Mouse (Mus musculus) forebrain, embryonic 15.5 days (tissue): ENCODE results near the gene Aco2. TPM values are rescaled to one million over a fixed set of nuclear protein-coding genes. Genes with fewer than 3 reads are reported as not detected.

Source experiments
- ATAC-seq: fragments of 200-750 bp; cut with Nextera tagmentation; replicated peaks from 2 replicates; pipeline ENCODE4 v1.8.0; 2017; ENCODE audit warnings: mild to moderate bottlenecking, moderate TSS enrichment, moderate library complexity
- H3K27ac ChIP-seq: fragments of 300-500 bp; sonication (generic); replicated peaks from 2 replicates; pipeline ENCODE4 v1.5.1; 2015; ENCODE audit warnings: mild to moderate bottlenecking, inconsistent platforms
- H3K27me3 ChIP-seq: fragments of 300-500 bp; sonication (generic); 2 replicates; pipeline ENCODE4 v1.6.1; 2015; ENCODE audit warnings: inconsistent platforms
- H3K36me3 ChIP-seq: fragments of 300-500 bp; sonication (generic); 2 replicates; pipeline ENCODE4 v1.6.1; 2015; ENCODE audit warnings: mild to moderate bottlenecking, inconsistent platforms
- H3K4me1 ChIP-seq: fragments of 300-500 bp; sonication (generic); 2 replicates; pipeline ENCODE4 v1.6.1; 2015; ENCODE audit warnings: inconsistent platforms
- H3K4me2 ChIP-seq: fragments of 300-500 bp; sonication (generic); replicated peaks from 2 replicates; pipeline ENCODE4 v1.6.1; 2015; ENCODE audit warnings: mild to moderate bottlenecking, inconsistent platforms
- H3K4me3 ChIP-seq: fragments of 300-500 bp; sonication (generic); 2 replicates; pipeline ENCODE4 v1.5.1; 2015; ENCODE audit warnings: mild to moderate bottlenecking, inconsistent platforms
- H3K9ac ChIP-seq: fragments of 300-500 bp; sonication (generic); replicated peaks from 2 replicates; pipeline ENCODE4 v1.6.1; 2015; ENCODE audit warnings: mild to moderate bottlenecking, inconsistent platforms
- H3K9me3 ChIP-seq: fragments of 300-500 bp; sonication (generic); 2 replicates; pipeline ENCODE4 v1.6.1; 2016; ENCODE audit warnings: inconsistent platforms
- WGBS: fragments of 180-500 bp; shearing (Covaris S2); methylation state at CpG from one replicate; pipeline ENCODE4 v1.1.7; 2015; ENCODE audit warnings: mixed read lengths; 5-methylcytosine and 5-hydroxymethylcytosine counted together
- polyA plus RNA-seq: library from polyadenylated mRNA; unstranded; fragments of >200 nt; fragmentation: Nextera tagmentation; extraction: Ambion mirVana; gene quantifications from 2 replicates; pipeline ENCODE4 v1.2.1, GENCODE M21; 2015

The Aco2 gene
- polyA plus RNA-seq, 1 experiment from 2014 or later, result 243 TPM

DNA sequence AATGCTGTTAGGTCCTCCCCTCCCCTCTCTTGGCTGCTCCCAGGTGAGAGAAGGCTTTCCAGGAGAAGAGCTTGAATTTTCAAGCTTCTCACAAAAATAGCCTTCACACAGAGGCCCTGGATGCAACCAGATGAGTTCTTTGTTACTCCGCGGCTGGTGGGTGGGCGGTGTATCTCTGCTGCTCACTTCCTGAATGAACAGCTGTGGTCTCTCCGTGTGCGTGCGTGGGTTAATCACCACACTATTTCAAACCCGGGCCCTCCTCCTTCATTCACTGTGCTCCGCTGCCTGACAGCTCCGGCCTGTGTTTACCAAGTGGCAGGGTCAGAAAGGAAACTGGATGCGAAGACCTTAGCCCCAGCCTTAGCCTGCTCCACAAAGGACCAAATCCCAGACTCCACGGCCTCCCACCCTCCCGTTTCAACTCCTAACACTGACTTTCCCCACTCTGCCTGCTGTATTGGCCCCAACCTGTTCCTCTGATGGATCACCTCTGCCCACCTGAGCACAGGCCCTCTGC, 60.9 kb downstream of the Aco2 start:
- Histone ChIP-seq H3K27me3 (no peaks in the 10 kb centered on the region), H3K27ac (peak overlapping the region; percentile 64), H3K36me3 (no peaks in the 10 kb centered on the region), H3K9ac (no peak overlapping the region), H3K4me3 (no peak overlapping the region), H3K9me3 (no peaks in the 10 kb centered on the region), H3K4me2 (no peak overlapping the region), H3K4me1 (peaks cover 24% of the 10 kb centered on the region)
- no peak for ATAC-seq
- WGBS, result 29% methylated on average over 12 of the region's 12 CpGs

DNA sequence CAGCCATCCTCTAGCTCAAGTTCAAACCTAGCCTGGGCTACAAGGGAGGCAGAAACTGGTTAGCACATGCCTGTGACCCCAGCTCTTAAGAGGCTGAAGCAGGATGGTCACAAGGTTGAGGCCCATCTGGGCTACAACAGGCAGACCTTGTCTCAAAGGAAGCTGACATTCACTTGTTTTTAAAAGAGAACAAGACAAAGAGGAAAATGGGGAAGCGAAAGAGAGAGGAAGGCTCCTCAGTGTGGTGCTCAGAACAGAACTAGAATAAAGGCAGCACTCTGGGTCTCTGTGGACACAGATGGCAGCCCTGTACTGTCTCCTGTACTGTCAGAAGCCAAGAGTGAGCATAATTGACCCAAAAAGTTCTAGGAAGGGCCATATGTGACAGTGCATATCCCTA, 61.9 kb downstream of the Aco2 start:
- Histone ChIP-seq H3K36me3 (no peaks in the 10 kb centered on the region), H3K4me2 (no peak overlapping the region), H3K4me1 (peaks cover 30% of the 10 kb centered on the region), H3K9ac (no peak overlapping the region), H3K4me3 (no peak overlapping the region), H3K9me3 (no peaks in the 10 kb centered on the region), H3K27me3 (no peaks in the 10 kb centered on the region), H3K27ac (no peak overlapping the region)
- ATAC-seq, result no peak
- WGBS, result 81% methylated on average over 1 of the region's 1 CpGs

DNA sequence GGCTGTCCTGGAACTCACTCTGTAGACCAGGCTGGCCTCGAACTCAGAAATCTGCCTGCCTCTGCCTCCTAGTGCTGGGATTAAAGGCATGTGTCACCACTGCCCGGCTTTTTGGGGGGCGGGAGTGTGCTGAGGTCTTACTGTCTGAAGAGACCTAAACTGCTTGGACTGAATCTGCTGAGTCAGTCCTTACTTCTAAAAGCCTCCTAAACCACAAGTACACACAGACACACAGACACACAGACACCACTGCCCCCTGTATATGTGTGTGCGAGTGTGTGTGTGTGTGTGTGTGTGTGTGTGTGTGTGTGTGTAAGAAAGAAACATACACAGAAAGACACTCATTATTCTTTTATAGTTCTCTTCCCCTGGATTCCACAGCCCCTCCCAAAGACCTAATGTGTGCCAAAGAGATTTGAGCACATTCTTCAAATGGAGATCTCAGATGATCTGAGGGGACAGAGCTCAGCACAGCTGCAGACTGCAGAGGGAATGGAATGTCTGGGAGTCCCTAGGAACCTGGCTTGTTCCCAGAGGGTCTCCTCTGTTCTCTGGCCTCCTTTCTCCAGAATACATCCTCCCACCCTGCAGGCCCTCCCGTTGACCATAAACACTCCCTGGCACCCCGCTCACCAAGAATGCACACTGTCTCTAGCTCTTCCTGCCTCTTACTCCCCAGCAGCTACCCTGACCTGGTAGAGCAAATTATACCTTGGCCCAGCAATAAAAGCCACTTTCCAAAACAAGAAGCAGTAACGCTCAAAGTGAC, 63.9 kb downstream of the Aco2 start:
- H3K36me3 ChIP-seq, result no peaks in the 10 kb centered on the region; the same call in 1 of the 2 replicates
- H3K27me3 ChIP-seq, result no peaks in the 10 kb centered on the region
- H3K4me3 ChIP-seq, result peak overlapping the region; percentile 57
- WGBS, result 61% methylated on average over 7 of the region's 7 CpGs
- H3K27ac ChIP-seq, result peak overlapping the region; percentile 85
- H3K4me1 ChIP-seq, result peaks cover 37% of the 10 kb centered on the region
- no peaks in the 10 kb centered on the region for H3K9me3 ChIP-seq
- H3K9ac ChIP-seq, result peak overlapping the region; percentile 68
- peak; percentile 3; the same call in 1 of the 2 replicates for ATAC-seq
- H3K4me2 ChIP-seq, result peak overlapping the region; percentile 79

DNA sequence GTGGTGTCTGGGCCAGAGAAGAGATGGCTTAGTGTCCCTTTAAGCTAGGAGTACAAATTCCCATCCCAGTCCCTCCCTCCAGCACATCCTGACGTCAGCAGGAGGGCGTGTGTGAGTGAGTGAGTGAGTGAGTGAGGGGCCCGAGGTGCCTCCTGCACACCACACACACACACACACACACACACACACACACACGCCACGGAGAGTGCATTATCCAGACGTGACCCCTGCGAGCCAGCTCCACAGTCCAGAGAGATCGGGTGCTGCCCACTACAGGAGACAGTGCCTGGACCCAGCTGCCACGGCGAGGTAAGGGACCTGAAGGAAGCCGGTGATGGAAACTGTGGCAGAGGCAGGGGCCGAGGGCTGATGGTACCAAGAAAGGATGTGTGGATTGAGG, 64.6 kb downstream of the Aco2 start, which contains the start of gene Csdc2:
Gene Csdc2 (plus strand): TSS at position 81 of the 400 bp plus-strand sequence.
- peak within 1 kb of the TSS; percentile 57 for H3K4me3 ChIP-seq
- H3K27me3 ChIP-seq, result no peaks in the 10 kb centered on the region
- peak within 1 kb of the TSS; percentile 68 for H3K9ac ChIP-seq
- WGBS, result 1% methylated on average over 12 of the region's 12 CpGs
- peak within 1 kb of the TSS; percentile 85 for H3K27ac ChIP-seq
- H3K4me2 ChIP-seq, result peak within 1 kb of the TSS; percentile 79
- H3K9me3 ChIP-seq, result no peaks in the 10 kb centered on the region
- peaks cover 37% of the 10 kb centered on the region for H3K4me1 ChIP-seq
- H3K36me3 ChIP-seq, result no peaks in the 10 kb centered on the region; the same call in 1 of the 2 replicates
- ATAC-seq, result peak; percentile 75

DNA sequence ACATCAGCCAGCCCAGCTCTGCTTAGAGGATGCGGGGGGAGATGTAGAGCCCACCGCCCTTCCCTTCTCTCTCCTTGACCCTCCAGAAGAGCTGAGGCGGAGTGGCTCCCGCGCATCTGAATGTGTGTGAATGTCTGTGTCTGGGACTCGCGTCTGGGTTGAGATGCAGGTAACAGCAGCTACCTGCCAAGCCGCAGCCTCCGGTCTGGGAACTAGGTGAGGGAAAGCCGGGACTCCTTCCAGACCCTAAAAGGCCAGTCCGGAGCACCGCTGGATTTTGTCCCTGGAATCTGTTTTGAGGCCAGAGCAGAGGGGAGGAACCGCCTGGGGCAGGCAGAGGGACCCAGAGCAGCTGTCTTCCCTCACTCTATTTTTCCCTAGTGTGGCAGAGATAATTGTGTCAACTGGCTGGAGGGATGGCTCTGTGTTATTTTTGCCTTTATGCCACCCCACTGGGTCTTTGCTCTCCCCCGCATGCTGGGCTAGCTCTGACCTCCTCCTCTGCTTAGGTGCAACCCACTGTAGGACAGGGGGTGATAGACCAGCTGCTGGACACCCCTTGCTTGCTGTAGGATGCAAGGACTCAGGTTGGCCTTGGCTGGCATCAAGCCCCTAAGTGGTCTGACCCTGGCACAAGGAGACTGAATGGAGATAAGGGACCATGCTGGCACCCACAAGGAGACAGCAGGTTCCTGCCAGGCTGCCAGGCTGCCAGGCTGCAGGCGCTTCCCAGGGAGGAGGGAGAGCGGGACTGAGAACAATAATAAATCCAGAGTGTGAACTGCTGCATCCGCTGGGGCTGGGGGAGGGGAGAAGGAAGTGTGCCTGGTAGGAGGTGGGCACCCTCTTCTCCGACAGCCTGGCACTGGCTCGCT, 65.2 kb downstream of the Aco2 start:
- H3K9me3 ChIP-seq, result no peaks in the 10 kb centered on the region
- H3K27ac ChIP-seq, result peak overlapping the region; percentile 85
- ATAC-seq, result peak; percentile 50
- H3K9ac ChIP-seq, result peak overlapping the region; percentile 68
- no peaks in the 10 kb centered on the region; the same call in 1 of the 2 replicates for H3K36me3 ChIP-seq
- no peaks in the 10 kb centered on the region for H3K27me3 ChIP-seq
- peak overlapping the region; percentile 57 for H3K4me3 ChIP-seq
- WGBS, result 9% methylated on average over 19 of the region's 19 CpGs
- H3K4me2 ChIP-seq, result peak overlapping the region; percentile 79
- H3K4me1 ChIP-seq, result peaks cover 37% of the 10 kb centered on the region

DNA sequence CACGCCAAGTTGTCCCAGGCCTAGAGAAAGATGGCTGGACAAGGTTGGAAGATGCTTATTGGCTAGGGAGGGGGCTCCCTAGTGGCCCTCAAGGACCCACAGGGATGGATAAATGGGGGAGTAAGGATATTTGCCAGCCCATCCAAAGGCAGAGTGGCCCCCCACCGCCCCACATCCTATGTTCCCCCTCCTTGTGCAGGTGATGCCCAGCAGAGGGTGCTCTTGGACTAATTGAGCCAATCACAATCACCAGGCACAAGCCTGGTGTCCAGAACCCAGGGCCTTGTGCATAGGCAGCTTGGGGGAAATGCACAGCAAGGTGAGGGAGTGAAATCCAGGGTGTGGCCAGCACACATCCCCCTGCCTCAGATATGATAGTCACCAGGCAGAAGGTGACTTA, 66.1 kb downstream of the Aco2 start:
- 0 out of 2 replicates have a peak, but pooled peaks have one; percentile 33 for ATAC-seq
- 22% methylated on average over 2 of the region's 2 CpGs for WGBS

DNA sequence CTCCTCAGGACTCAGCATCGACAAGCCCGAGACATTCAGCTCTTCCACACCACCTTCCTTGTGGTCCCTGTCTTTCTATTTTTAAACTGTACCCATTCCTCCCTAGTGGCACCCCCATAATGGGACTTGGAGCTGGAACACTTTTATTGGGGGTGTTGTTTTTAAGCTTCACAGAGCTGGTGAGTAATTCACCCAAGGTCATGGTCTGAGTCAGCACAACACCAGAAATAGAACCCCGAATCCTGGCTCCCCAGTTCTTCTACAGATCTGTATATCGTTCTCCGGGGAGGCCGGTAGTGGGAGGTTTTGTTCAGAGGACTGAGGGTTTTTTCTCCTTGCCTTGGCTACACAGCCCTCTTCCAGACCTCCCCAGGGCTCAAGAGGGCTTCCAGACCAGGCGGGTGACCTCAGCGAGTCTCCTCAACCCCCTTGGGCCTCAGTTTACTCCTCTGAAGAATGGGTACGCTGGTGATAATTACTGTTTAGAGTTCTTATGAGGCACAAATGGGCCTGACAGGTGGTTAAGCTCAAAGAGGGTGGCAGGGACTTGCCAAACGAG, 67.1 kb downstream of the Aco2 start:
- Histone ChIP-seq H3K27ac (no peak overlapping the region), H3K4me2 (no peak overlapping the region), H3K9ac (no peak overlapping the region), H3K4me3 (no peak overlapping the region), H3K36me3 (no peaks in the 10 kb centered on the region; the same call in 1 of the 2 replicates), H3K9me3 (no peaks in the 10 kb centered on the region), H3K4me1 (peaks cover 39% of the 10 kb centered on the region), H3K27me3 (no peaks in the 10 kb centered on the region)
- ATAC-seq, result no peak
- 87% methylated on average over 10 of the region's 10 CpGs for WGBS

More for the DNA sequence above, 66.1 kb downstream of the Aco2 start:
- H3K4me2 ChIP-seq, result peak overlapping the region; percentile 79
- no peaks in the 10 kb centered on the region for H3K9me3 ChIP-seq
- peak overlapping the region; percentile 57 for H3K4me3 ChIP-seq
- peaks cover 37% of the 10 kb centered on the region for H3K4me1 ChIP-seq
- H3K27ac ChIP-seq, result peak overlapping the region; percentile 85
- no peaks in the 10 kb centered on the region for H3K27me3 ChIP-seq
- no peaks in the 10 kb centered on the region; the same call in 1 of the 2 replicates for H3K36me3 ChIP-seq
- peak overlapping the region; percentile 68 for H3K9ac ChIP-seq

DNA sequence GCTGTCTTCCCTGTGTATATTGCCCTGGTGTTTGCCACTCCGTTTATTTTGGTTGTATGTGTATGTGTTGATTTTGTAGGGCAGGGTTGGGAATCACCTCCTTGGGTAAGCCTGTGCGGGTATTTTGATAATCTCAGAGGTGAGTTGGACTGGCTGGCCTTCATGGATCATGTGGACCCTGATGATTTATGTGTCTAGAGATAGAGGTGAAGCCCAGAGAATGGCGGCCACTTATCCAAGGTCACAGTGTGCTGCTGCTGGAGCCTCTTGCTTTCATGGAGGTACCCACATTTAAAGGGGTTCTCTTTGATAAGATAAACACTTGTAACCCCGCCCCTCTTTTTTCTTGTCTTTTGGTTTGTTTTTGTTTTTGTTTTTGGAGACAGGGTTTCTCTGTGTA, 67.7 kb downstream of the Aco2 start:
- peaks cover 39% of the 10 kb centered on the region for H3K4me1 ChIP-seq
- WGBS, result 92% methylated on average over 4 of the region's 4 CpGs
- H3K27ac ChIP-seq, result no peak overlapping the region
- no peak for ATAC-seq
- no peak overlapping the region for H3K9ac ChIP-seq
- no peaks in the 10 kb centered on the region; the same call in 1 of the 2 replicates for H3K36me3 ChIP-seq
- no peak overlapping the region for H3K4me2 ChIP-seq
- H3K27me3 ChIP-seq, result no peaks in the 10 kb centered on the region
- no peaks in the 10 kb centered on the region for H3K9me3 ChIP-seq
- H3K4me3 ChIP-seq, result no peak overlapping the region

DNA sequence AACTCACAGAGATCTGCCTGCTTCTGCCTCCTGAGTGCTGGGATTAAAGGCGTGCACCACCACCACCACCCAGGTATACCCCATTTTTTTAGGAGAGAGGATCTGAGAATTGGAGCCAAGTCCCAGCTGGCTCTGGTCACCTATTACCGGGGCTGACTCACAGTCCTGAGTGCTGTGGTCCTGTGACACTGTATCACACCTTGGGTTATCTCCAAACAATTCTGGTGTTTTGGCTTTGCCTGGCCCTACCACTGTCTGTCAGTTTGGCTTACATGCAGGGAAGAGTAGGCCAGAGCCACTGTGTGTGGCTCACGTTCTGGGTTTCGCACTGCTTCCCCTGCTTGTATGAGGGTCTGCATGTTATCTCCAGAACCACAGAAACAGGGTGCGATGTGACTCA, 68.1 kb downstream of the Aco2 start:
- H3K4me3 ChIP-seq, result no peak overlapping the region
- WGBS, result 91% methylated on average over 5 of the region's 5 CpGs
- no peak overlapping the region for H3K4me2 ChIP-seq
- peaks cover 39% of the 10 kb centered on the region for H3K4me1 ChIP-seq
- H3K27me3 ChIP-seq, result no peaks in the 10 kb centered on the region
- no peak overlapping the region for H3K9ac ChIP-seq
- H3K9me3 ChIP-seq, result no peaks in the 10 kb centered on the region
- no peak overlapping the region for H3K27ac ChIP-seq
- H3K36me3 ChIP-seq, result no peaks in the 10 kb centered on the region; the same call in 1 of the 2 replicates
- ATAC-seq, result no peak

DNA sequence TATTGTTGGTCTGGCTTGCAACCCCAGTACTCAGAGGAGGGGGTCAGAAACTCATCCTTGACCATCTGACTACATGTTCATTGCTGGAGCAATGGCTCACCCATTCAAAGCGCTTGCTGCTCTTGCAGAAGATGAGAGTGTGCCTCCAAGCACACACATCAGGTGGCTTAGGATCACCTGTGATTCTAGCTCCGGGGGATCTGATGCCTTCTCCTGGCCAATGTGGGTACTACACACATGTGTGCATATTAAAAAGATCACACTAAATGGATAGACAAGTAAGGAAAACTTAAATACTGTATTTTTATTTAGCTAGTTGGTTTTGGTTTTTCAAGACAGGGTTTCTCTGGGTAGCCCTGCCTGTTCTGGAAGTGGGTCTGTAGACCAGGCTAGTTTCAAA, 68.9 kb downstream of the Aco2 start:
- Histone ChIP-seq H3K9me3 (no peaks in the 10 kb centered on the region), H3K9ac (no peak overlapping the region), H3K4me3 (no peak overlapping the region), H3K27me3 (no peaks in the 10 kb centered on the region), H3K36me3 (no peaks in the 10 kb centered on the region; the same call in 1 of the 2 replicates), H3K4me2 (no peak overlapping the region), H3K27ac (no peak overlapping the region), H3K4me1 (peaks cover 39% of the 10 kb centered on the region)
- 93% methylated on average over 2 of the region's 2 CpGs for WGBS
- ATAC-seq, result no peak

DNA sequence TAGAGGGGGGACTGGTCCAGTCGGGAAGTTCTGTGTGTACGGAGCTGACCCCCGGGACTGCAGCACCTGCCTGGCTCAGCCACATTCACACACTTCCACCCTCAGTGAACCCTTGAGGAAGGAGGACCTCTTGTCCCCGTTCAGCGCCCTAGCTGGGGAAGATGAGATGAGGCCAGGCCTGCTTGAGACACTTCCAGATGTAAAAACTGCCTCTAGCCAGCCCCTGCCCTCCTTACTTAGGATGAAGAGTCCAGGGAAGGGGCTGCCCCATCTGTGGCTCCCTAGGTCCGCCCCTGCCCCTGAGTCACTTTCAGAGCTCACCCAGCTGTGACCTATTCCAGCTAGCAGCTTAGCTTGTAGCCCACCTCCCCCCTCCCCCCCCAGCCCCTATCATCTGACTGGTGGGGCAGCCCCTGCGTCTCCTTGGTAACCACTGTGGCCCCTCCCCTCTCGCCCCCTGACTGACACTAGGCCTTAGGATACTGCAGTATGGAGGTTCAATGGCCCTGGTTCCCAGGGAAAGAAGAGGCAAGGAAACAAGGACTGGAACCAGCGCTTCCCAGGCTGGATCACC, 71.2 kb downstream of the Aco2 start:
- peaks cover 21% of the 10 kb centered on the region for H3K4me1 ChIP-seq
- H3K27ac ChIP-seq, result no peak overlapping the region
- no peak overlapping the region for H3K4me2 ChIP-seq
- no peaks in the 10 kb centered on the region for H3K9me3 ChIP-seq
- 0 out of 2 replicates have a peak, but pooled peaks have one; percentile 14 for ATAC-seq
- H3K27me3 ChIP-seq, result no peaks in the 10 kb centered on the region
- H3K36me3 ChIP-seq, result peaks cover 12% of the 10 kb centered on the region
- H3K4me3 ChIP-seq, result no peak overlapping the region
- WGBS, result 15% methylated on average over 9 of the region's 9 CpGs
- H3K9ac ChIP-seq, result no peak overlapping the region
